Mouse (Mus musculus): ENCODE measurements around the gene Rara. TPM values are rescaled to one million over a fixed set of nuclear protein-coding genes. Genes with fewer than 3 reads are reported as not detected.

Gene Rara
- total and polyA plus RNA-seq, 3 experiments = 12.1 to 13.7 TPM; not detected in 1

- H3K27ac ChIP-seq (ENCODE audit: control insufficient read depth, low read depth, low read length) = no peak overlapping the region
- no peaks in the 10 kb centered on the region for H3K27me3 ChIP-seq (ENCODE audit: control insufficient read depth in 1 of 2, insufficient read depth in 2 of 2, low read length in 2 of 2)
- H3K4me1 ChIP-seq (ENCODE audit: control insufficient read depth in 1 of 2, insufficient read depth in 2 of 2, low read length in 2 of 2) = peaks cover 0 to 6% of the 10 kb centered on the region in 2 experiments; a peak in 3 of 4 replicates
- no peak overlapping the region for H3K9ac ChIP-seq (ENCODE audit: control insufficient read depth, low read depth, low read length, poor library complexity, severe bottlenecking)
- no peak for DNase-seq (ENCODE audit: low read depth, low spot score)
- H3K36me3 ChIP-seq (ENCODE audit: control insufficient read depth in 1 of 2, insufficient read depth in 2 of 2, low read length in 2 of 2) = 0 out of 4 replicates have a peak, but pooled peaks cover 0 to 3% of the 10 kb centered on the region in 2 experiments
- H3K4me3 ChIP-seq (ENCODE audit: control insufficient read depth in 1 of 2, insufficient read depth in 1 of 2, low read depth in 2 of 2, low read length in 2 of 2) = no peak overlapping the region
- no peaks in the 10 kb centered on the region for H3K79me2 ChIP-seq (ENCODE audit: control insufficient read depth, insufficient read depth, low read length, poor library complexity)
- TF ChIP-seq KAT2A (conservative IDR thresholded peaks at IDR 0.05; ENCODE audit: low read depth, low read length) (no peak), HCFC1 (IDR thresholded peaks at IDR 0.05; ENCODE audit: low read depth, low read length) (no peak), CHD1 (IDR thresholded peaks at IDR 0.05; ENCODE audit: low read depth, low read length) (no peak), POLR2AphosphoS5 (IDR thresholded peaks at IDR 0.05; ENCODE audit: borderline replicate concordance, low read depth, low read length) (no peak), ZNF384 (IDR thresholded peaks at IDR 0.05; ENCODE audit: low read depth, low read length) (no peak), ZC3H11A (IDR thresholded peaks at IDR 0.05; ENCODE audit: low read depth, low read length) (no peak), ZMIZ1 (IDR thresholded peaks at IDR 0.05; ENCODE audit: low read depth, low read length) (no peak), CTCF (IDR thresholded peaks at IDR 0.05 in 2 of 3, conservative IDR thresholded peaks at IDR 0.05 in 1 of 3; ENCODE audit: control insufficient read depth in 1 of 3, insufficient read depth in 1 of 3, low read depth in 2 of 3, low read length in 3 of 3, poor library complexity in 1 of 3, severe bottlenecking in 1 of 3) (no peak), POLR2AphosphoS2 (IDR thresholded peaks at IDR 0.05; ENCODE audit: low read length) (no peak), NELFE (IDR thresholded peaks at IDR 0.05; ENCODE audit: low read depth, low read length) (no peak), MAZ (IDR thresholded peaks at IDR 0.05; ENCODE audit: low read depth, low read length) (no peak)
- H3K9me3 ChIP-seq (replicated peaks; ENCODE audit: insufficient read depth, low read length) = no peaks in the 10 kb centered on the region
Observed at GRCm38 (mm10) chr11:98979356-98979755, 51.7 kb downstream of the Rara start.

- Histone ChIP-seq H3K36me3 (ENCODE audit: control insufficient read depth in 1 of 2, insufficient read depth in 2 of 2, low read length in 2 of 2) (0 out of 4 replicates have a peak, but pooled peaks cover 0 to 3% of the 10 kb centered on the region in 2 experiments), H3K27ac (ENCODE audit: control insufficient read depth, low read depth, low read length) (no peak overlapping the region), H3K4me1 (ENCODE audit: control insufficient read depth in 1 of 2, insufficient read depth in 2 of 2, low read length in 2 of 2) (peaks cover 0 to 6% of the 10 kb centered on the region in 2 experiments; a peak in 3 of 4 replicates), H3K9ac (ENCODE audit: control insufficient read depth, low read depth, low read length, poor library complexity, severe bottlenecking) (no peak overlapping the region), H3K79me2 (ENCODE audit: control insufficient read depth, insufficient read depth, low read length, poor library complexity) (no peaks in the 10 kb centered on the region), H3K4me3 (ENCODE audit: control insufficient read depth in 1 of 2, insufficient read depth in 1 of 2, low read depth in 2 of 2, low read length in 2 of 2) (no peak overlapping the region), H3K9me3 (replicated peaks; ENCODE audit: insufficient read depth, low read length) (no peaks in the 10 kb centered on the region), H3K27me3 (ENCODE audit: control insufficient read depth in 1 of 2, insufficient read depth in 2 of 2, low read length in 2 of 2) (no peaks in the 10 kb centered on the region)
- TF ChIP-seq JUND (IDR thresholded peaks at IDR 0.05; ENCODE audit: low read depth, low read length) = no peak
- no peak for DNase-seq (ENCODE audit: low read depth, low spot score)
Observed at GRCm38 (mm10) chr11:98981289-98981996, 53.8 kb downstream of the Rara start.
